Mouse (Mus musculus): ENCODE results near the gene Prr5l.
A peak's percentile ranks its signal among the peaks of the same experiment; 100 is the strongest.

Gene Prr5l

DNA sequence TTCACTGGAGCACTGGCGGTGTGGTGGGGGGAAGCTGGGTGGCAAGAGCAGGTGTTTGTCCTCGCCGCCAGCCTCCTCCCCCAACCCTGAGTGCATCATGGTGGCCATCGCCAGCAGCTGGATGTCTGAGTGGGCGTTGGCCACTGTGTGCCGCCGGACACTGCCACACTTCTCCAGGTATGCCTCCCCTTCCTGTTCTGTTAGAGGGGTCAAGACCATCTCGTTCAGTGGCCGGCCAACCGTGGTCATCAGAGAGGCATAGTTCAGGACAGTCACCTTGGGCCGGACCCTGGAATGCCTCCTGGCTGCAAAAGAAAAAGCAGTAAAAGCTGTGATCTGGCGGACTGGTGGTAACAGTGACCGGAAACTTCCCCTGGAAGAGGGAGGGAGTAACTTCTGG lies 165.7 kb downstream of the Prr5l start:
- no peak for DNase-seq

GRCm38 (mm10) chr2:101715650-101716323 lies 167.0 kb downstream of the Prr5l start:
- peak; percentile 47 for DNase-seq

DNA sequence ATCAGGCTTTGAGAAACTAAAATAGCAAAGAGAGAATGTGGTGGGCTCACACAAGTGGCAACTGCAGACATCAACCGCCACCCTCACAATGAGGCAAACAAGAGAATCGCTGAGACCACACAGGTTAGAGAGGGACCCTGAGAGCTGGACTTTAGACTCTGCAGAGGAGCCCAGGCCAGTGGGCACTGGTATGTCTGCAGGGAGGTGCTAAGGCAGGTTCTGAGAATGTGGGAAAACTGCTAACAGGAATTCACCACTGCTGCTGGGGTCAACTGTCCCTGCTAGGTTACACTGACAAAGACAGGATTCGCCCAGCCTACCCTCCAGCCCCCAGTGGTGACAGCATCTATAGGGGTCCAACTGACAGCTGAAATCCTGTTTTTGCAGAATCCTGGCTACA lies 171.2 kb downstream of the Prr5l start:
- no peak for DNase-seq

GRCm38 (mm10) chr2:101705941-101706485 lies 176.8 kb downstream of the Prr5l start:
- peak; percentile 26 for DNase-seq

GRCm38 (mm10) chr2:101699284-101699683 lies 183.5 kb downstream of the Prr5l start:
- no peak for DNase-seq

DNA sequence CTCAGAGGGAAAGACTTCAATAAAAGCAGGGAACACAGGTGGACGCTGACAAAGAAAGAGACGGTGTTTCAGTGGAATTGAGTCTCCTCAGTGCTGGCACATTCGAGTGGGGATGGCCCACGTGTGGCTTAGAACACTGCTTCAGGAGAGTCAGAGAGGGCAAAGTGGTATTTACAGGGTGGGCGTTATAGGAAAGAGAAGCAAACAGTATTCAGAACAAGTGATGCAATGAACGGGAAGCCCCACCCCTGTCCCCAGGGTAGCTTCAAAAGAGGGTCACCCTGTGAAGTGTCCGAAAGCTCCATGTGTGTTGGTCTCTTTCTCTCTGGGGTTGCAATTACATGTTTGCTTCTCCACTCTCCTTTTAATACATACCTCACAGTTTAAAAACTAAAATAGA lies 187.2 kb downstream of the Prr5l start:
- DNase-seq, result no peak

GRCm38 (mm10) chr2:101693577-101694215 lies 189.1 kb downstream of the Prr5l start:
- peak; percentile 20 for DNase-seq

GRCm38 (mm10) chr2:101693043-101693442 lies 189.8 kb downstream of the Prr5l start:
- DNase-seq, result no peak

- DNase-seq, result no peak
Measured at GRCm38 (mm10) chr2:101690252-101690827, 192.5 kb downstream of the Prr5l start.

DNA sequence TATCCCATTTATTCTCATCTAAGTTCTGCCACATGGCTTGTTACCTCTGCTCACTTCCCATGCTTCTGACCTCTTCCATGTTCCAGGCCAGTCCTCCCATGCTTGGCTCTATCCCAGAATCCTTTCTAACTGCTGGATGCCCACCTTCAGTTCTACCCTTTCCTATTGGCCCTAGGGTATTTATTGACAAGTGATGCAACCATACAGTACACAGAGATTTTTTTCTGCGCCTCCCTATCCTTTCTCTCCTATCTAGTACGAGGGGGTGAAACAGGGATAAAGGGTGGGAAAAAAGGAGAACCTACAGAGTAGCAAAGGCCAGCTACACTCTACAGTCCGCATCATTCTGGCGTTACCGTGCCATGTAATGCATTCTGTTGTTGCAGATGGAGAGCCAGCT lies 194.8 kb downstream of the Prr5l start:
- no peak for DNase-seq

DNA sequence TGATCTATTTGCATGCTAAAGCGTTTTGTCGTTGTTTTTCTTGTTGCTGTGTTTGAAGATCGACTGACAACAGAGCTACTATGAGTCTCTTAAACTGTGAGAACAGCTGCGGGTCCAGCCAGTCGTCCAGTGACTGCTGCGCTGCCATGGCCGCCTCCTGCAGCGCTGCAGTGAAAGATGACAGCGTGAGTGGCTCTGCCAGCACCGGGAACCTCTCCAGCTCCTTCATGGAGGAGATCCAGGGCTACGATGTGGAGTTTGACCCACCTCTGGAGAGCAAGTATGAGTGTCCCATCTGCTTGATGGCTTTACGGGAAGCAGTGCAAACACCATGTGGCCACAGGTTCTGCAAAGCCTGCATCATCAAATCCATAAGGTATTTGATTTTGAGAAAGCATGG lies 198.4 kb downstream of the Prr5l start:
- DNase-seq, result no peak

DNA sequence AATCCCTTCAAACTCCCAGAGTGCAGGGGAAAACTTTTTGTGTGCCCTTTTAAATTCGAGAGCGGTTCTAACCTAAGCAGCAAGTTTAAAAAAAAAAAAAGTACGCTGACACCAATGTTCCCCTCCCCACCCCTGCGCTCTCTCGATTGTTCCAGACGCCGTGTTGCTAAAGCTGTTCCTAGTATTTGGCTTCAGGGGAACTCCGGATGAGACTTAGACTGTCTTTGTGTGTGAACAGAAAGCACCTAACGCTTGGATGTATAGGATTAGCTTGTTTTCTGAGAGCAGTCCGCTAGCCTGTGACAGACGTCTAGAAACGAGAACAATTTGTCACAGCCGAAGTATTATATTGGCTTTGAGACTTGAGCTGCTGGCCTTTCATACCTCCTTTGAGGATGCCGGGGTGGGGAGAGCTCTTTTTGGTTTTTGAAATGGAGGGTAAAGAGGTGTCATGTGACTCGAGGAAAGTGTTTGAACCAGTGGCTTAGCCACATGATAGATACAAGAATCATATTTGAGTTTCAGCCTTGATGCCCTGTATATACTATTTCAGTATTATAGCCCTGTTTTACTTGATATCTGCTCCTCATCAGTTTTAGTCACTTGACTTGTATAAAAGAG lies 203.6 kb downstream of the Prr5l start:
- no peak for DNase-seq

GRCm38 (mm10) chr2:101678236-101679021 lies 204.4 kb downstream of the Prr5l start, which contains the start of gene Traf6:
TSS of gene Traf6 (plus strand) at chr2:101678429.
- peak; percentile 88 for DNase-seq

DNA sequence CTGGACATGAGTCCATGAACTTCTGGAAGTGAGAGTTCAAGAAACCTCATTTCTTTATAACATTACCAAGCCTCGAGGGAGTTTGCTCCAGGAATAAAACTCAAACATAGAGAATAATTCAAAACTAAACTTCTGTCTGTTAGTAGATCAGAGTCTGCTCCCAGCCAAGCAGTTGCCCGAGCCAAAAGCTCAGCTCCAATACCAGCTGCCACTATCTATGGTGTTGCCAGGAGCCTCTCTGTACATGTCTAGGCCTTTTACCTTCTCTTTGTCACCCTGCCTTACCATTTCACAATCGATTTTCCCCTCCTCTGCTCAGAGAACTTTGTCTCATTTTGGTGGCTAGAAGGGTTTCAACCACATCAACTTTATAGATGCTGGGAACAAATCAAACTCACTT lies 209.3 kb downstream of the Prr5l start:
- no peak for DNase-seq

DNA sequence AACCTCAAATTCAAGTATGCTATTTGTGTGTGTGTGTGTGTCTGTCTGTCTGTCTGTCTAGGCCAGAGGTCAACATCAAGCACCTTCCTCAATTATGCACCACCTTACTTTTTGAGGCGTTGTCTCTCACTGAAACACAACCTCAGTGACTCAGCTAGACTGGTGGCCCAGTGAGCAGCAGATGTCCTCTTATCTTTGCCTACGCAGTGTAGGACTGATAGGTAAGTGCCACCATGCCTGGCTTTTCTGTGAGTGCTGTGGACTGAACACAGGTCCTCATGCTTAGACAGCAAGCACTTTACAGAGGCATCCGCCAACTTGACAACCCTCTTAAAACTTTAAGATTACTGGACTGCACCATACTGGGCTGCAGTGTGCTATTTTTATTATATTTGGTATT lies 214.1 kb downstream of the Prr5l start:
- no peak for DNase-seq

- no peak for DNase-seq
Measured at GRCm38 (mm10) chr2:101665703-101666092, 217.1 kb downstream of the Prr5l start.

GRCm38 (mm10) chr2:101665058-101665702 lies 217.6 kb downstream of the Prr5l start:
- peak; percentile 68 for DNase-seq
